Mouse (Mus musculus): ENCODE data around the gene Keg1. TPM values are rescaled to one million over a fixed set of nuclear protein-coding genes. Genes with fewer than 3 reads are reported as not detected.
"Not testable (repeated sequence)": the region's sequence is repeated elsewhere in the genome, so short reads cannot be mapped to it uniquely, and the experiment has no call there.

The Keg1 gene
- not detected in 2 replicates for polyA plus RNA-seq (2015; fragmentation: Nextera tagmentation; extraction: Ambion mirVana)

- no peaks in the 10 kb centered on the region for H3K9me3 ChIP-seq
- no peak within 1 kb of the TSS for H3K4me3 ChIP-seq
- H3K27ac ChIP-seq (replicated peaks) = no peak within 1 kb of the TSS
- H3K9ac ChIP-seq = no peak within 1 kb of the TSS
- no peaks in the 10 kb centered on the region for H3K36me3 ChIP-seq
- ATAC-seq (ENCODE audit: low read depth) = no peak
- 88% methylated on average over 3 of the region's 3 CpGs for WGBS
- no peaks in the 10 kb centered on the region for H3K27me3 ChIP-seq
- no peaks in the 10 kb centered on the region for H3K4me1 ChIP-seq (replicated peaks)
- H3K4me2 ChIP-seq = no peak within 1 kb of the TSS
Observed at GRCm38 (mm10) chr19:12695590-12695989, at the start of gene Keg1. Gene Keg1, plus strand, starts transcription at chr19:12695786.

DNA sequence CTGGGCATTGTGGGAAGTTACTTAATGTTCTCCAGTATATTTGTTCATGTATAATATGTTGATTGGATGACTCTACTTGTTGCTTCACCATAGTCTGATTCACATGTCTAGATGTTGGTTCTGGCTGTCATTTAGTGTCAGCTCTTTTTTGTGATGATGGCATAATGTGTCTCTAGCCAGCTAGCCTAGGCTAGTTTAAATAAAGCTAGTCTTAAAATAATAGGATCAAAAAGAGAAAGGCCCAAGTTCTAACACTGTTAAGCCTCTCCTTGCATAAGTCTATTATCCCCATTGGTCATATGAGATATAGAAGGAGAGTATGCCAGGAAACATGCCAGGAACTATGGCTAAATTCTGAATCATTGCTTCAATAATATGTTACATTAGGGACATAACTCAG is 46.1 kb upstream of the Keg1 start:
- Histone ChIP-seq H3K27me3 (no peaks in the 10 kb centered on the region), H3K4me3 (no peak overlapping the region), H3K4me1 (replicated peaks) (no peaks in the 10 kb centered on the region), H3K36me3 (no peaks in the 10 kb centered on the region), H3K27ac (replicated peaks) (no peak overlapping the region), H3K9ac (no peak overlapping the region), H3K4me2 (no peak overlapping the region), H3K9me3 (no peaks in the 10 kb centered on the region)
- no peak for ATAC-seq (ENCODE audit: low read depth)

- Histone ChIP-seq H3K9ac (no peak overlapping the region), H3K4me1 (replicated peaks) (no peaks in the 10 kb centered on the region), H3K4me3 (no peak overlapping the region), H3K36me3 (no peaks in the 10 kb centered on the region), H3K4me2 (no peak overlapping the region), H3K9me3 (peaks cover 6% of the 10 kb centered on the region; the same call in 1 of the 2 replicates), H3K27ac (replicated peaks) (no peak overlapping the region), H3K27me3 (no peaks in the 10 kb centered on the region)
- 70% methylated on average over 1 of the region's 1 CpGs for WGBS
- ATAC-seq (ENCODE audit: low read depth) = no peak
Observed at GRCm38 (mm10) chr19:12666156-12666555, 29.4 kb upstream of the Keg1 start.

GRCm38 (mm10) chr19:12668601-12669000 is 27.0 kb upstream of the Keg1 start:
- H3K4me1 ChIP-seq (replicated peaks); H3K9ac ChIP-seq; H3K4me3 ChIP-seq; H3K4me2 ChIP-seq; H3K36me3 ChIP-seq; ATAC-seq (ENCODE audit: low read depth); H3K27me3 ChIP-seq; H3K9me3 ChIP-seq; H3K27ac ChIP-seq (replicated peaks): not testable (repeated sequence)
- WGBS = 94% methylated on average over 3 of the region's 3 CpGs

DNA sequence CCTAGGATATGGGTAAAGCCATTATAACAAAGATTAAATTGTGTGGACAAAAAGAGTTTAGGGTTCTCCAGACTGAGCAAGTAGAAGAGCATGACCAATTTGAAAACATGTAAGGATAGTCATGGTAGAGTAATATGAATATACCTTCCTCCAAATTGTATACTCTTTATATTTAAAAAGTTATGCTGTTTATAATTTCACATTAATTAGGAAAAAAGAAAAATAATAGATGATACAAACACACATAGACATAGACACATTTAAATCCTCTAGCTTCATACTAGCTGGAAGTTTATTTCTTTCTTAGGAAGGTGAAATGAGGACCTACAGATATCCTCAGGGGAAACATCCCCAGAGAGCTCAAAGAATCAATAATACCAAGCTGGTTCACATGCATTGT is 25.4 kb upstream of the Keg1 start, which contains the start of gene Olfr1442:
Gene Olfr1442, plus strand, starts transcription at position 301 of the 400 bp plus-strand sequence.
- Histone ChIP-seq H3K9me3 (no peaks in the 10 kb centered on the region), H3K36me3 (no peaks in the 10 kb centered on the region), H3K9ac (no peak within 1 kb of the TSS), H3K4me3 (no peak within 1 kb of the TSS), H3K4me2 (no peak within 1 kb of the TSS), H3K27ac (replicated peaks) (no peak within 1 kb of the TSS), H3K4me1 (replicated peaks) (no peaks in the 10 kb centered on the region), H3K27me3 (no peaks in the 10 kb centered on the region)
- ATAC-seq (ENCODE audit: low read depth) = no peak

DNA sequence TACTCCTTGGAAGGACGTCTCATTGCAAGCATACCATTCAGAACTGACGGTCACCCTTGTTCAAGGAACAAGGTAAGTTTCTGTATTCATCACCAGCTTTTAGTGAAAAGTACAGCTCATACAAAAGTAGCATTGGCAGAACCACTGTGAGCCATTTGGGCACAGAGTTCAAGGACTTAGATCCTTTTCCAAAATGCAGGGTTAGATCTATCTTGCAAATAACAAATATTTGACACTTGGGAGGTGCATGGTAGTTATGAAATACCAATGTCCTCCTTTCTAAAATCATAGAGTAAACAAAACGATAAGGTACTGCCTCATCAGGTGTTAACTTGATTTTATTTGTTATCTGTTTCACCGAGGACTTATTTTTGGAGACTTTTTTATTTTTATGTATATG is 24.5 kb upstream of the Keg1 start:
- Histone ChIP-seq H3K27ac (replicated peaks) (no peak overlapping the region), H3K4me2 (no peak overlapping the region)
- no peak for ATAC-seq (ENCODE audit: low read depth)

DNA sequence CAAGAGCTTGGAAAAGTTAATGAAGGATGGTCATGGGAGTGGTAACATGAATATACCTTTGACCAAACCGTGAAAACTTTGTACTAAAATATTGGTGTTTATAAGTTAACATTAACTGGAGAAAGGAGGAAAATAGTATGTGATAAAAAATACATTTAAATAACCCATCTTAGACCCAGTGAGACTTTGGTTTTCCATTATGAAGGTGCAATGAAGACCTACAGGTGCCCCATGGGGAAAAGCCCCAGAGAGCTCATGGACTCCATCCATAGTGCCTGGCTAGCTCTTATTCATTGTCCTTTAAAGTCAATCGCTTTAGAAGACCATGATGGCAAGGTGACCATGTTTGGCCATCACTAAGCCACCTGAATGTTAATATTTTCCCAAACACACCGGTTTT is 17.8 kb upstream of the Keg1 start, which contains the start of gene Olfr1443:
Gene Olfr1443, plus strand, starts transcription at position 301 of the 400 bp plus-strand sequence.
- H3K9ac ChIP-seq = no peak within 1 kb of the TSS
- H3K36me3 ChIP-seq = no peaks in the 10 kb centered on the region
- no peak within 1 kb of the TSS for H3K4me2 ChIP-seq
- WGBS = 74% methylated on average over 3 of the region's 3 CpGs
- no peak within 1 kb of the TSS for H3K4me3 ChIP-seq
- H3K9me3 ChIP-seq = no peaks in the 10 kb centered on the region
- H3K4me1 ChIP-seq (replicated peaks) = no peaks in the 10 kb centered on the region
- H3K27me3 ChIP-seq = no peaks in the 10 kb centered on the region
- no peak within 1 kb of the TSS for H3K27ac ChIP-seq (replicated peaks)
- ATAC-seq (ENCODE audit: low read depth) = no peak

More for the DNA sequence above, 24.5 kb upstream of the Keg1 start:
- 89% methylated on average over 4 of the region's 4 CpGs for WGBS
- Histone ChIP-seq H3K4me3 (no peak overlapping the region), H3K36me3 (no peaks in the 10 kb centered on the region), H3K9ac (no peak overlapping the region), H3K4me1 (replicated peaks) (no peaks in the 10 kb centered on the region), H3K9me3 (no peaks in the 10 kb centered on the region), H3K27me3 (no peaks in the 10 kb centered on the region)

GRCm38 (mm10) chr19:12684638-12685037 is 10.9 kb upstream of the Keg1 start:
- Histone ChIP-seq H3K4me3 (no peak overlapping the region), H3K4me1 (replicated peaks) (no peaks in the 10 kb centered on the region), H3K36me3 (no peaks in the 10 kb centered on the region), H3K4me2 (no peak overlapping the region), H3K27ac (replicated peaks) (no peak overlapping the region), H3K9me3 (no peaks in the 10 kb centered on the region), H3K27me3 (no peaks in the 10 kb centered on the region), H3K9ac (no peak overlapping the region)
- ATAC-seq (ENCODE audit: low read depth) = no peak

- no peak overlapping the region for H3K27ac ChIP-seq (replicated peaks)
- no peak overlapping the region for H3K4me3 ChIP-seq
- no peaks in the 10 kb centered on the region for H3K27me3 ChIP-seq
- H3K9me3 ChIP-seq = no peaks in the 10 kb centered on the region
- no peaks in the 10 kb centered on the region for H3K36me3 ChIP-seq
- H3K4me2 ChIP-seq = no peak overlapping the region
- H3K9ac ChIP-seq = no peak overlapping the region
- no peak for ATAC-seq (ENCODE audit: low read depth)
- H3K4me1 ChIP-seq (replicated peaks) = no peaks in the 10 kb centered on the region
Observed at GRCm38 (mm10) chr19:12685231-12685630, 10.4 kb upstream of the Keg1 start.

DNA sequence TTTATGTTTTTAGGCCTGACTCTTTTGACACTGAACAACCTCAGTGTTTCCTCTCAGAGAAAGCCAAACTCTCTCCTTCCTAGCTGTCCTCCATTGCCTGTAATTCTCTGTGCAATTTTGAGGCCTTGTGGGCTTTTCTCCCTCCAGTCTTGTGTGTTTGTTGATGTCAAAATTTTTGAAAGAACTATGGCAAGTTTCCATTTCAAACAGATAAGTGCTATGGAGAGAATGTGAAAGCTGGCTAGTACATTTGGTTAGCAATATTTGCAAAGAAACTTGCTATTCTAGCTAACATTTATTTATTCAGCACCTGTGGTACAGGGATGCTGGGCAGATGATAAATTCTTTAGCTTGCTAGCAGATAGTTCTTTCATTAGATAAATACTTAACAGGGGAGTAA is 635 bp downstream of the Keg1 start:
- Histone ChIP-seq H3K36me3 (no peaks in the 10 kb centered on the region), H3K27ac (replicated peaks) (no peak overlapping the region), H3K9ac (no peak overlapping the region), H3K4me3 (no peak overlapping the region), H3K27me3 (no peaks in the 10 kb centered on the region), H3K4me1 (replicated peaks) (no peaks in the 10 kb centered on the region), H3K9me3 (no peaks in the 10 kb centered on the region), H3K4me2 (no peak overlapping the region)
- no peak for ATAC-seq (ENCODE audit: low read depth)

DNA sequence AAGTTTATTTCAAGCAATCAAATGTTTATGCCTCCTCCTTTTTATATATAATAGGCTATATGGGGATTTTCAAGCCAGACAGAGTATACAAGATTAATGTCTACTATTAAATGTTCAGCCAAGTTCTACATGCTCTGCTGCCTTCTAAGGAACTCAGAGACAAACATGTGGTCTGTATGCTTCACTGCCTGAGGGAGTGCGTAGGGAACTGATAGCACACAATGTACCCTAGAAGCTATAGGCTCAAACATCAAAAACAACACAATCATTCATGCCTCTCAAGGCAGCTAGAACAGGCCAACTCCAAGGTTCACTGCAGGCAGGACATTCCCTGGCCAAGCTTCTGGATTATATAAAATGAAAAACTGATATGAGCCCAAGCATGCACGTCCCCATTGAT is 12.9 kb downstream of the Keg1 start:
- Histone ChIP-seq H3K4me2 (no peak overlapping the region), H3K27ac (replicated peaks) (no peak overlapping the region), H3K36me3 (no peaks in the 10 kb centered on the region), H3K4me1 (replicated peaks) (no peaks in the 10 kb centered on the region), H3K27me3 (no peaks in the 10 kb centered on the region), H3K9me3 (no peaks in the 10 kb centered on the region), H3K4me3 (no peak overlapping the region), H3K9ac (no peak overlapping the region)
- no peak for ATAC-seq (ENCODE audit: low read depth)
- WGBS = 77% methylated on average over 2 of the region's 2 CpGs

GRCm38 (mm10) chr19:12708986-12709385 is 13.4 kb downstream of the Keg1 start:
- Histone ChIP-seq H3K4me1 (replicated peaks) (no peaks in the 10 kb centered on the region), H3K36me3 (no peaks in the 10 kb centered on the region), H3K27ac (replicated peaks) (no peak overlapping the region), H3K4me2 (no peak overlapping the region), H3K27me3 (no peaks in the 10 kb centered on the region), H3K9ac (no peak overlapping the region), H3K9me3 (no peaks in the 10 kb centered on the region), H3K4me3 (no peak overlapping the region)
- no peak for ATAC-seq (ENCODE audit: low read depth)

GRCm38 (mm10) chr19:12719189-12719588 is 23.6 kb downstream of the Keg1 start:
- Histone ChIP-seq H3K9me3 (no peaks in the 10 kb centered on the region), H3K27me3 (no peaks in the 10 kb centered on the region), H3K4me2 (no peak overlapping the region), H3K4me1 (replicated peaks) (no peaks in the 10 kb centered on the region), H3K36me3 (no peaks in the 10 kb centered on the region), H3K27ac (replicated peaks) (no peak overlapping the region), H3K4me3 (no peak overlapping the region), H3K9ac (no peak overlapping the region)
- WGBS = 82% methylated on average over 6 of the region's 6 CpGs
- no peak for ATAC-seq (ENCODE audit: low read depth)
